Mouse (Mus musculus) gastrocnemius, postnatal 25 days (tissue): ENCODE data around the gene Hnrnpl. TPM values are rescaled to one million over a fixed set of nuclear protein-coding genes. Genes with fewer than 3 reads are reported as not detected.
A peak's percentile ranks its signal among the peaks of the same experiment; 100 is the strongest.

Source experiments
- DNase-seq: peaks from one replicate; pipeline ENCODE4 v3.0.0; 2022
- long read RNA-seq, 2 experiments: library from polyadenylated mRNA; stranded (forward); transcript quantifications; one replicate each; pipeline ENCODE4 v2.0.0; 2021
- total RNA-seq, 2 experiments: library from RNA; stranded (reverse); gene quantifications; 1 replicate in 1 of 2; 2 replicates in 1 of 2; pipeline ENCODE4 v1.2.3; 2021

Hnrnpl gene
- total RNA-seq = 100 to 1,000 TPM; 118 to 120 TPM
- long read RNA-seq, experiment 1, transcript Hnrnpl-209 (12 exons, 2,180 nt) = minor isoform, 6 of 77 reads
- long read RNA-seq, experiment 1, transcript Hnrnpl-201 (13 exons, 2,142 nt) = major isoform, 17 of 77 reads
- long read RNA-seq, experiment 1, partial matches to known transcripts = 18 of 77 reads
- long read RNA-seq, experiment 1, other reads (novel, unspliced or antisense) = 32 of 77 reads
- long read RNA-seq, experiment 2, transcript Hnrnpl-201 (13 exons, 2,142 nt) = major isoform, 29 of 66 reads
- long read RNA-seq, experiment 2, partial matches to known transcripts = 16 of 66 reads
- long read RNA-seq, experiment 2, other reads (novel, unspliced or antisense) = 18 of 66 reads

DNA sequence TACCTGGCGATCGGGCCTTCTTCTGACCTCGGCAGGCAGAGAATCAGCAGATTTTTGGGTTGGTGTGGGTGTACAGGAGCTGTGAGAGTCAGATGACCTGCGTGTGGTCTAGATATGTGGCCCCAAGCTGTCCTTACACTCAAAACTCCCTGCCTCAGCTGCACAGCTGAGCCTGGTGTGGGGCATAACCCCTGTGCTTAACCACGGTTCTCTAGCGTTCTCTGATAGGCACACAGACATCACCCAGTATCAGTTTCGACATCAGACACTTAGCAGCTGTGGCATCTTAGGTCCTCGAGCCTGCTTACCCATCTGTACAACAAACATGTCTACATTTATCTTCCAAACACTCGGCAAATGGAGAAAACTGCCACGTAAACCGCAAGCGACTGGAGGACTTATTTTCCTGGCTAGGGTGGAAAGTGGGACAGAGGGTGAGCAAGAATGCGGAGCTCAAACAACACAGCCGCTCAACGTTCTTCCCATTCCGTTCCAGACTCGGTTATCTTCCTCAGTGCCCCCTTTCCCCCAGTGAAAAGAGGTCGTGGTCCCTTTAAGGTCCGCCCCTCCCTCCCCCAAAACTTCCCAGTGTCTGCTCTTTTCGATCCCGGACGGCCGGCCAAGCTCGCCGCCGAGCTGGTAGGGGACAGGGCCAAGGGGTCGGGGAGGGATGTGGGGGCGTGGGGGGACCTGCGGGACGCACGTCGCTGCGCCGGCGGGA is at the start of gene Hnrnpl:
Gene Hnrnpl, plus strand, starts transcription at position 321 of the 721 bp plus-strand sequence.
- DNase-seq = no peak

DNA sequence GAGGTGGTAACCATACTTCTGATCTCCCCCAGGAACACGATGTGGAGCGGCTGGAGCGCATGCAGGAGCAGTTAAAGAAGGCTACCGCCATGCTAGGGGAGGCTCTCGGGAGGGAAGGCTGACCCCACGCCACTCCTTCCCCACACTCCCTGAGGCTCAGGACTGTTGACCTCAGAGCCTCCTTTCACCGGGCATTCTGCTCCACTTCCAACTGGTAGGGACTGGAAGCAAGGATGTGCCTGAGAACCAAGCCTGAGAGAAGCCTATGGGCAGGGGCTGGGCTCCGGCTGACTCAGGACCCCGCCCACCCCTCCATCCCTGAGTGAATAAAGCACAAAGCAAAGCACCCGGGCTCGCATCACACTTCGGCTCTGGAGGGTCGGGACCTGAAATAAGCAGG is 49.7 kb upstream of the Hnrnpl start:
- no peak for DNase-seq

DNA sequence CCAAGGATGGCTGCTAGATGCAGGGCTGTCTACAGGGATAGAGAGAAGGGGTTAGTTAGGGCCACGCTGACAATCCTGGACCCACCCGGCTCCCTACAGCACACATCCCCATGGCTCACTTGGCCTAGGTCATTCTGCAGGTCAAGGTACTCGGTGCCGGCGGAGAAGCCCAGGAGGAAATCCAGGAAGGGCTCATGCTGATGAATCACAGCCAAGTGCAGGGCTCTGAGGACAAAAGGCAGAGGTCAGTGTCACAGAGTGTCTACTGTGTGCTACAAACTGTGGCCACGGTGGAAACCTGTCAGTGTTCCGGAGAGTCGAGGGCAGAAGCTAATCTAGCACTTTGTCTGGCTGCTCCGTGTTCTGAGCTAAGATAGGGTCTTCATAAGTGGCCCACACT is 46.4 kb upstream of the Hnrnpl start:
- no peak for DNase-seq

DNA sequence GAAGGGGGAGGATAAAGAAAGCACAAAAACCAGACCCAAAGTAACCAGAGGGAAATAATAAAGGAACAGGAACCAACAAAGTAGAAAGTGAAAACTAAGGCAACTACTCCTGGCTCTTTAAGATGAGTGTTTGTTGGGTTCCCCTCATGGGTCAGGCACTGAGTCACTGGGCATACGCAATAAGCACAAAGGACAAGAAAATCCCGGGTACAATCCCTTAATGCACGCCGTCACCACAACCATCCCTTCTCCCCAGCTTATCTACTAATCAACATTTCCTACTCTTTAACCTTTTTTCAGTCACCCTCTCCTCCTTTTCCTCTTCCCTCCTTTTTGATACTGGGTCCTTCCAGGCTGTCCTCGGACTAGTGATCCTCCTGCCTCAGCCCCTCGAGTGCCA is 43.1 kb upstream of the Hnrnpl start:
- DNase-seq = no peak

DNA sequence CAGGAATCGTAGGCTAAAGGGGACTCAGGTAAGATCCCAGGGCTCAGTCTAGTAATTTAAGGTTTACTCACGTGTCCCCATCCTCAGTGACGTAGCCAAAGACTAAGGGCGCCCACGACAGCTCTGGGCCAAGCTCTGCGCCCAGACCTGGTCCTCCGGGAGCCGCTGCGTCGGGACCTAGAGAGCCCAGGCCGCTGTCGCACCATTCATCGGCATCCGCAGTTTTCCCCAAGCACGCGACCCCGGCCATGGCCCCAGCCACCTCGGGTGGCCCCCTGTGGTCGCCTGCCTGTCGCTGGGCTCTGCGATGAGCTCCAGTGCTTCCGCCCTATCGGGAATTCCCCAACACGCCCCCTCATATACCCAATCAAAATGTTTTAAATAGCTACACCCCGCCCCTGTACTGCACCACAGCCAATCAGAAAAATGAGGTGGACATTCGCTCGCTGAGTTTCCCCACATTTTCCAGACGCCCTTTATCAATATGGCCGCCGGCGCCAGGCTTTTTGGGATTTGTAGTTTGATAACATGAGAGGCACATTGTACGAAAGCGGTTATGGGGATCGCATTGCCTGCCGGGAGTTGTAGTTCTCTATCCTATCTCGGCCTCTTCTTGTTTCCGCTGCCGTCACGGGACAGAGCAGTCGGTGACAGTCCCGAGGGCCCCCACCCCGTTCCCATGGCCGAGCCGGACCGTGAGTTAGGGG is 42.0 kb upstream of the Hnrnpl start, which contains the start of gene Sirt2:
Gene Sirt2, plus strand, starts transcription at position 563 of the 707 bp plus-strand sequence.
- peak; percentile 97 for DNase-seq

DNA sequence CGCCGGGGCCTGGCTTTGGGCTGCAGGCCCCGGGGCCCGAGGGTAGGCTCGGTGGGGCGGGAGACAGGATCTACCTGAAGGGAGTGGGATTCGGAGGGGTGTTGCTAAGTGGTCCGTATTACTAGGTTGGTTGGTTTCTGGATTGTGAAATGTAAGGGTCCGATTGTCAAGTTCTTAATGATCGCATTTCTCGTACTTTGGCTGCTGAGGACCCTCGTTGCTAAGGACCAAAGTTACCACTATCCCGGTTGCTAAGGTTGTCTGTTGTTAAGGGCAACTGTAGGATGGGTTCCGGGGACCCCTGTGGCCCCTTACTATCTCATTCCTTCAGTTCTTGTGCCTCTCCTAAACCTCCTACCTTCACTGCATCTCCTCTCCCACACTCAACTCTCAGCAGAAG is 41.4 kb upstream of the Hnrnpl start:
- no peak for DNase-seq

DNA sequence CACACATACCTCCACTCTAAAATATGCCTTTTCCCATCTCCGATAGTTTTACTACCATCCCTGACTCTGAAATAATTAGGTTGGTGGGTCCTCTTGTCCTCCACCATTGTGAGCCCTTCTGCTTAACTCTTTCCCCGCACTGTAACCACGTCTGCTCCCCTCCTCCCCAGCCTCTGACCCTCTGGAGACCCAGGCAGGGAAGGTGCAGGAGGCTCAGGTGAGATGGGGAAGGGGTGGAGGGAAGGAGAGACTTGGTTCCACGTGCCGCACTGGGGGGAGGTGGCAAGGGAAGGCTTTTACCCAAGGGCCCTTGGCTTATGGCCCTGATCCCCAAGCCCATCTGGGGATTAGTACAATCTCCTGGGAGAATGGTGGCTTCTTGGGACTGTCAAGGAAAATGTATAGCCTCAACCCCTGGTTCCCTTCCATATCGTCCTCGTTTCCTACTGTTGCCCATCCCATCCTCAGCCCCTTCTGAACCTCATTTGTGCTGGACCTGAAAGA is 40.8 kb upstream of the Hnrnpl start, which contains the start of gene Nfkbib:
Gene Nfkbib, minus strand, starts transcription at position 51 of the 504 bp plus-strand sequence.
- DNase-seq = no peak

DNA sequence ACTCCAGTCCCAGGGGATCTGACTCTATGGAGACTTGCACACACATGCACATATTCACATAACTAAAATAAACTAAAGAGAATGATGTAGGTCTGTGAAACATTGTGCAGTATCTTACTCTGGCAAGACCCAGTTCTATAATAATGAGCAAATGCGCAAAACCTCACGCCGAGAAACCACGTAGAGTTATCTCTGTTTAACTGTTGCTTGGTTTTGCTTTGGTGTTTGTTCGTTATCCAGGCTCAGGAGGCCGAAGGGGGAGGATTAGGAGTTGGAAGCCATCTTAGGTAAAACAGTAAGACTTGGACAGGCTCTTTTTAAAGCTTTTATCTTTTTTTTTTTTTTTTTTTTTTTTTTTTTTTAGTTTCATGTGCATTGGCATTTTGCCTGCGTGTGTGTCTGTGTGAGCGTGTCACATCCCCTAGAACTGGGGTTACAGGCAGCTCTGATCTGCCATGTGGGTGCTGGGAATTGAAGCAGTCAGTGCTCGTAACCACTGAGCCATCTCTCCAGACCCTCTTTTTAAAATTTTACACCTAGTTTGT is 38.9 kb upstream of the Hnrnpl start:
- DNase-seq = no peak

DNA sequence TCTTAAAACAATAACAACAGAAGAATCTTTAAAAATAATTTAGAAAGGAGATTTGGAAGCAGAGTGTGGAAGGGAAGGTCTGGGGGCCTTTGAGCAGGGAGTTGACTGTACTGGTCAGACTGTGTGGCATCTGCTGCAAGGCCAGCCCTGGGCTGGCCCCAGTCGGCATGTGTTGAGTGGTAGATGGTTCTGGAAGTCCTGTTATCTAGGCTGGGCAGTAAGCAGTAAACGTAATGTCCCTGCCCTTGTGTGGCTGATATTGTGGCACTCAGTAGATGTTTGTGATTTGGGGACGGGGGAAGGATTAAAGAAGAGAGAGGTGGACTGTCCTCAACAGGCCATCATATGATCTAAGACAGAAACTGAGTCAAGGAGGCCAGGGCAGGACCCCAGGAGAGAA is 38.0 kb upstream of the Hnrnpl start:
- no peak for DNase-seq

DNA sequence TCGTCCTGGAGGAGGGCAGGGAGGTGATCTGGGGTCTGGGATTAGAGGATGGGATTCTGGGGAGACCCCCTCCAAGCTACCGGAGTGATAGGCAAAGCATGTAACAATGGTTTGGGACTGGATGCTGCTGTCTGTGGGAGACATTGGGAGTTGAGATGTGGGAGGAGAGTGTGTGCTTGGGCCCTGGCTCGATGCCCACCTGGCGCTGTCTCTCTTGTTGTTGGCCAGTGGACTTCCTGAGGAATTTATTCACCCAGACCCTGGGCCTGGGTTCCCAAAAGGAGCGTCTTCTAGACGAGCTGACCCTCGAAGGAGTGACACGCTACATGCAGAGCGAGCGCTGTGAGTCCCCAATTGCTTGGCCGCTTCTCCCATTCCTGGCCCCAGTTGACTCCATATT is 36.5 kb upstream of the Hnrnpl start:
- no peak for DNase-seq

DNA sequence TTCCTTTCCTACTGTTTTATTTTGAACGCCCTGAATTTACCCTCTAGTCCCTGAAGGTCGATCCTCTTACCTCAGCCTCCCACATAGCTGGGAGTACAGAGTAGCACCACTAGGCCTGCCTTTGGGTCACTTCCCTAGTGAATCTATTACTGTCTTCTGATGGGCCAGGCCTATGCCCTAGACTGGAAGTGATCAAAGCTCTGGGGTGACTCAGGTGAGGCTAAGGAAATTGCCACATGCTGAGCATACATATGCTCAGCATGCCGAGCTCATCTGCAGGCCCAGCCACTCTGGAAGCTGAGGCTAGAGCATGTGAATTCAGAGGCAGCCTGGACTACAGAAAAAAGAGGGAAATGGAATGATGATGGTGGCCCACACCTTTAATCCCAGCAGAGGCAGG is 35.2 kb upstream of the Hnrnpl start:
- no peak for DNase-seq

DNA sequence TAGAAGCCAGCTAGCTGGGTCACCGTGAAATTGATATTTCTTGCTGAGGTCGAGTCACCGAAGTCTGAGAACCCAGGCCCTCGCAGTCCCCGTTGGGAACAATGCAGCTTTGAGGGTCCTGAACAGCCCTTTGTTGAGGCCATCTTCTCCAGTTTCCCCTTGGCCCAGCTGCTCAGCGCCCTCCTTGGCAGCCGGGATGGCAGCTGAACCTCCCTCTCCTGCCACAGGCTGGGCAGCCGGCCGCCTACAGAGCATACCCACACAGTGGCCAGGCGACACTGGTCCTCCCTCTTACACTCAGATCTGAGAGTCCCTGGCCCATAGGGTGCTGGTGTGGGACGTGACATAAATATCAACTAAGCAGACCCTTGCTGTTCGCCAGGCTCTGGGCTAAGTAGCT is 34.2 kb upstream of the Hnrnpl start:
- peak; percentile 46 for DNase-seq

DNA sequence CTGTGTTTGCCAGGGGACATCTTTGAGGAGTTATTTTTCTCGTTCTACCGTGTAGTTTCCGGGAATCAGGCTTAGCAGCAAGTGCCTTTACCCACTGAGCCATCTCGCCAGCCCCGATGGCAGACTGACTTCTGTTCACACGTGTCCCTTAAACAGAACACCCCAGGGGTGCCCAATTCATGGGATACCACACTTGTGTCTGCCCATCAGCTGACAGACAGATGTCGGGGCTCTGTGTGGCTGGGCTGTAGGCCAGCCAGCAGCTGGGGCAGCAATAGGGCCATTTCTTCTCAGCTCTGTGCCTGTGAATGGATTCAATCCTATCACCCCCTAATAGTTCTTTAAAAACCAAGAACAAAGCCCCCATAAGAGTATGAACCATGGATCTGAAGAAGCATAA is 33.2 kb upstream of the Hnrnpl start:
- DNase-seq = no peak

DNA sequence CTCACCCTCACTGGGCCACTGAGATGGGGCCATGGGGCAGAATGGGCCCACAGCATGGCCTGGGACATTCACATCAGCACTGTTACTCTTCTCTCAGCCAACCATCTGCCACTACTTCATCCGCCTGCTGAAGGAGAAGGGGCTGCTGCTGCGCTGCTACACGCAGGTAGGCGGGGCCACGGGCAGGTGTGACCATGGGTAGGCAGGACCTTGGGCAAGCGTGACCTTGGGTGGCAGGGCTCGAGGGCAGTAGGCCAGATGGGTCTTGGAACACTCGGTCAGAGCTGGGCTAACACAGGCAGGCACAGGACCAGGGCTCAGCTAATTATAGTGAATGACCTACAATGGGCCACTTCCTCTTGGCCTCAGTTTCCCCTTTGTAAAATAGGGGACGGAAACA is 29.5 kb upstream of the Hnrnpl start:
- no peak for DNase-seq

DNA sequence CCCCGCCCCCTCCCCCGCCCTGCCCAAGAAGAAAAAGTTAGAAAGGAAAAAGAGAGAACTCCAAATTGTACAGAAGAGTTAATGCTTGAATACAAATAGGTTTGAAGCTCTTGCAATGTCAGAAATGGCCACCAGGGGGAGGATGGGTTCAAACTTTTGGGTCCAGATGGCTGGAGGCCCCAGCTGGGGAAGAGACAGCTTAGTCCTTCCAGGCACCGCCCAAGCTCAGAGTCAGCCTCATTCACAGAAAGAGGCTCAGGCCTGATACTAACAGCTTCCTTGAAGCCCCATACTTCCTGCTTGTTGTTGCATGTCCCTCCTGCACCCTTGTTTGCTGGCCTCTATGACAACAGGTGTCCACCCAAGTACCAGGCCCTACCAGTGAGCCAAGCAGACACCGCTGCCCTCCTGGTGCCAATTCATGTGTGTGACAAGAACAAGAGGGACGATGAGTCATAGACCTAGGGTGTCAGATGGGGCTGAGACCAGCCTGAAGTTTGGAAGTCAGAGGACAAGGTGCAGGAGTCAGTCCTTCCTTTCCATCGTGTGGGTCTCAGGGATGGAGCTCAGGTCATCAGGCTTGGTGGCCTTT is 28.2 kb upstream of the Hnrnpl start:
- DNase-seq = peak; percentile 81

DNA sequence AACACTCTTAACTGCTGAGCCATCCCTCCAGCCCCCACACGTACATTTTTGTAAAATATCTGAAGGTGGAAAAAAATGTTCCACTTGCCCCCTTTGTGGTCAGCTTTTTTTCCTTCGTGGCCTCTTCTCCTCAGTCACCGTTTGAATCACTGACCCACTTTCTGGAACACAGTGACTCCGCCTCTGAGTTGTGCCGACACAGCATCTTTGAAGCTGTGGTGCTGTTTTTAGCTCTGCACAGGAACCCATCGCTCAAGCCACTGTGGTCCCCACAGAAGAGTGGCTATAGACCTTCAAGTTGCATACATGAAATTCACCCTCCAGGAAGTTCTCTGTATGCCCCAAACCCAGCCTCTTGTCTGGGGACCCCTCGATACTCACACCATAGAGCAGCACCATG is 27.5 kb upstream of the Hnrnpl start:
- DNase-seq = no peak

DNA sequence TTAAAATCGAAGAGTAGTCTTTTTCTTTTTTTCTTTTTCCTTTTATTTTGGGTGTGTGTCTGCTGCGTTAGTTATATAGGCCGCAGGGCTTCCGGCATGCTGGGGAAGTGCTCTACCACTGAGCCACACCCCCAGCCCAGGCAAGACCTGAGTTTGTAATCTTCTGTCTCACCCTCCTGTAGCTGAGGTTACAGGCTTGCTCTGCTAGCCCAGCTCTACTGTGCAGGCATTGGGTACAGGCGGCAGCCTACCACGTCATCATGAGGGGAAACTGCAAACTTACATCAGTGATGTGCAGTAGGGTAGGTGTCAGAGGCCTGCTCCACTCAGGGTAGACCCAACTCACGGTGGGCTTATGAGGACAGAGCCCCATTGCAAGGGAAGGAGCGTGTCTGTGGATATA is 27.1 kb upstream of the Hnrnpl start:
- no peak for DNase-seq

DNA sequence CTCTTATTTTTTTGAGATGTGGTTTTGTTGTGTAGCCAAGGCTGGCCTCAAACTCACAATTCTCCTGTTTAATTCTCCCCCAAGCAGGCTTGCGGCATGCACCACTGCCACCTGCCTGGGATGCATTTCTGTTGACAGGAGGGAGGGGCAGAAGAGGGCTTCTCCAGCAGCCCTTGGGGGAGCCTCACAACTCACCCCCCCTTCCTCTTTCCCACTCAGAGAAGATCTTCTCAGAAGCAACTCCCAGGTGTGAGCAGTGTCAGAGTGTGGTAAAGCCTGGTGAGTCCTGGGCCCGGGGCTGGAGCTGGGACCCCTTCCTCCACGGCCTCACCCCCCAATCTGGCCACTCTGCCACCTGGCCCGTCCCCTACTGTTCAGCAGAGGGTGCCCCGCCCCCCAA is 23.2 kb upstream of the Hnrnpl start:
- no peak for DNase-seq

DNA sequence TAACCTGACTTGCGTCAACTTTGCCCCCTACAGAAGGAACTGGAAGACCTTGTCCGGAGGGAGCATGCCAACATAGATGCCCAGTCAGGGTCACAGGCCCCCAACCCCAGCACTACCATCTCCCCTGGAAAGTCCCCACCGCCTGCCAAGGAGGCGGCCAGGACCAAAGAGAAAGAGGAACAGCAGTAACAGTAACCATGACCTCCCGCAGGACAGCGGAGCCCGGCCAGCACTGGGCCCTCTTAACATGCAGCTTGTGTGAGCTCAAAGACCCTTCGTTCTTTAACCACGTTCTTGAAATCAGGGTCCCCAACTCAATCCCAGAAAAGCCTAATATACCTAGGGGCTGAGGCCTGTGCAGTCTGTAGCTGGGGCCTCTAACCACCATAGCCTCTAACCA is 20.5 kb upstream of the Hnrnpl start:
- DNase-seq = no peak

DNA sequence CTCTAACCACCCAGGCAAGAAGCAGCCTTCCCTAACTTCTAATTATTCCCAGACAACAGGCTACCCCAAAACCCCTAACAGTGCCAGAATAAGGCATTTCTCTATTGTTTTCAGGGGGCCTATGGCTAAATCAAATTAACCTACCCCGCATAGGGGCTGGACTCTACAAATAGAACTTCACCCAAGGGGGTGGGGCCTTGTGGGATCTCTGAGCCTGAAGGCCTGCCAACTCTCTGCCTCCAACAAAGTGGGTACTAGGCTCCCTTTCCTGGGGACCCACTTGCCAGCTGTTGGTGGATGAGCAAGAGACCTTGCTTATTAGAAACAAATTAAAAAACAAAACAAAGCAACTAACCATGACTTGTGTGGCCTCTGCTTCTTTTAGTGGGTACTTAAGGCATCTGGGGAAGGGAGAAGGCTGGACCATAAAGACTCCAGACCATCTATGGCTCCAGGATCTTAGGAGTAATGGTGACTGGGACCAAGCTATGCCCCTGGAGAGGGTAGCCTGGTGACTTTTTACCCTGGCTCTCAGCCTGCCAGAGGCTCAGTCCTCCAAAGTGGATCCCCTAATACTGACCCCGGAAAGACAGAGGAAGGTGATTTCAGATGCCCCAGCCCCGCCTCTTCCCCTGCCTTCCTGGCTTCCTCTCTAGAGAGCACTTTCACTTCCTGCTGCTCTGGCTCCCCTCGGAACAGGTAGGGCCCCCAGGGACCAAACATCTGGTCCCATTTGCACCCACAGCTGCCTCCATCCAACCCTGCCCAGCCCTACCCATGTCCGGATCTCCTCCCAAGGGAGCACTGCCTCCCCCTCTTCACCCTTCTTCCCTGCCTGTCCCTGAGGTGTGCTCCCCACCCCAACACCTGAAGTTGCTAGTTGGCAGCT is 19.8 kb upstream of the Hnrnpl start, which contains the start of gene Rinl:
Gene Rinl, plus strand, starts transcription at position 663 of the 889 bp plus-strand sequence.
- no peak for DNase-seq

DNA sequence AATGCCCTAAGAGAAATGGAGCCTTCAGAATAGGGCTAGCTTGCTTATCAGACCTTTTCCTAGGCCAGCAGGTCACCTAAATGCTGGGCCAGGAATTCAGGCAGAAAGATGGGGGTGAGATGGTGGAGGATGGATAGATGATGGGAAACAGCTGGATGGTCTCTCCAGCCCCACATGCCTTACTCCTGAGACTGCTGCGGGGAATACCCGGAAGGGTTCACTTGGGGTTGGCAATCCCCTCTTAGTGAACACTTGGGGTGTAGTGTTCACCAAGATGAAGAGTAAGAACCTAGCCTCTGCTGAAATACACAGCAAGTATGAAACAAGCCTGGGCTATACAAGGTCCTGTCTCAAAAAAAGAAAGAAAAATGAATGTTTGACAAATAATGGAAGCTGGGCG is 19.1 kb upstream of the Hnrnpl start:
- DNase-seq = no peak
